Mouse (Mus musculus) limb, embryonic 14.5 days (tissue): ENCODE data around the gene Mrpl43. TPM values are rescaled to one million over a fixed set of nuclear protein-coding genes. Genes with fewer than 3 reads are reported as not detected.
A peak's percentile ranks its signal among the peaks of the same experiment; 100 is the strongest.

ENCODE experiments used
- ATAC-seq: fragments of 200-750 bp; cut with Nextera tagmentation; 2 replicates; pipeline ENCODE4 v1.8.0; 2017; ENCODE audit warnings: low read depth, moderate number of reproducible peaks, moderate TSS enrichment; ENCODE audit not compliant: low FRiP score
- DNase-seq: peaks from one replicate; pipeline ENCODE4 v3.0.0-alpha.2; 2015; ENCODE audit warnings: low spot score
- H3K27ac ChIP-seq: fragments of 300-500 bp; sonication (generic); replicated peaks from 2 replicates; pipeline ENCODE4 v1.5.1; 2014; ENCODE audit warnings: low read depth, mild to moderate bottlenecking, low read length, moderate library complexity, mixed read lengths
- H3K27me3 ChIP-seq: fragments of 300-500 bp; sonication (generic); 2 replicates; pipeline ENCODE4 v1.6.1; 2014; ENCODE audit warnings: low read length, mixed read lengths; ENCODE audit not compliant: control insufficient read depth, insufficient read depth
- H3K36me3 ChIP-seq: fragments of 300-500 bp; sonication (generic); 2 replicates; pipeline ENCODE4 v1.6.1; 2014; ENCODE audit warnings: mild to moderate bottlenecking, low read length, moderate library complexity, mixed read lengths; ENCODE audit not compliant: control insufficient read depth, insufficient read depth
- H3K4me1 ChIP-seq: fragments of 300-500 bp; sonication (generic); 2 replicates; pipeline ENCODE4 v1.6.1; 2014; ENCODE audit warnings: antibody characterized with exemption, low read length, mixed read lengths; ENCODE audit not compliant: control insufficient read depth, insufficient read depth
- H3K4me2 ChIP-seq: fragments of 300-500 bp; sonication (generic); replicated peaks from 2 replicates; pipeline ENCODE4 v1.6.1; 2014; ENCODE audit warnings: low read depth, mild to moderate bottlenecking, low read length, moderate library complexity; ENCODE audit not compliant: severe bottlenecking
- H3K4me3 ChIP-seq: fragments of 300-500 bp; sonication (generic); replicated peaks from 2 replicates; pipeline ENCODE4 v1.5.1; 2014; ENCODE audit warnings: low read length
- H3K9ac ChIP-seq: fragments of 300-500 bp; sonication (generic); 2 replicates; pipeline ENCODE4 v1.6.1; 2014; ENCODE audit warnings: mild to moderate bottlenecking, low read depth, low read length, moderate library complexity; ENCODE audit not compliant: severe bottlenecking
- H3K9me3 ChIP-seq: fragments of 300-500 bp; sonication (generic); 2 replicates; pipeline ENCODE4 v1.6.1; 2016; ENCODE audit warnings: low read length; ENCODE audit not compliant: control insufficient read depth
- POLR2A ChIP-seq: fragments of 200-500 bp; IDR thresholded peaks from 2 replicates; pipeline ENCODE4 v1.8.0; 2012; ENCODE audit warnings: inconsistent platforms, mild to moderate bottlenecking, moderate library complexity, borderline replicate concordance; ENCODE audit not compliant: insufficient read depth, insufficient read length; ENCODE audit errors: extremely low read depth
- WGBS: fragments of 180-500 bp; shearing (Covaris S2); extraction: QIAGEN DNeasy Blood & Tissue Kit; methylation state at CpG from one replicate; pipeline ENCODE4 v1.1.7; 2014; 5-methylcytosine and 5-hydroxymethylcytosine counted together
- polyA plus RNA-seq, 2 experiments: library from polyadenylated mRNA; depleted of rRNA in 1 of 2; stranded (reverse) in 1 of 2; unstranded in 1 of 2; fragments of >200 nt; fragmentation: Nextera tagmentation in 1 of 2; extraction: Ambion mirVana in 1 of 2; gene quantifications; 2 replicates each; pipeline versions ENCODE4 v1.2.1 to v1.2.3; 2012 to 2014

Gene Mrpl43
- polyA plus RNA-seq, 2 experiments, result 55.0 to 67.6 TPM

DNA sequence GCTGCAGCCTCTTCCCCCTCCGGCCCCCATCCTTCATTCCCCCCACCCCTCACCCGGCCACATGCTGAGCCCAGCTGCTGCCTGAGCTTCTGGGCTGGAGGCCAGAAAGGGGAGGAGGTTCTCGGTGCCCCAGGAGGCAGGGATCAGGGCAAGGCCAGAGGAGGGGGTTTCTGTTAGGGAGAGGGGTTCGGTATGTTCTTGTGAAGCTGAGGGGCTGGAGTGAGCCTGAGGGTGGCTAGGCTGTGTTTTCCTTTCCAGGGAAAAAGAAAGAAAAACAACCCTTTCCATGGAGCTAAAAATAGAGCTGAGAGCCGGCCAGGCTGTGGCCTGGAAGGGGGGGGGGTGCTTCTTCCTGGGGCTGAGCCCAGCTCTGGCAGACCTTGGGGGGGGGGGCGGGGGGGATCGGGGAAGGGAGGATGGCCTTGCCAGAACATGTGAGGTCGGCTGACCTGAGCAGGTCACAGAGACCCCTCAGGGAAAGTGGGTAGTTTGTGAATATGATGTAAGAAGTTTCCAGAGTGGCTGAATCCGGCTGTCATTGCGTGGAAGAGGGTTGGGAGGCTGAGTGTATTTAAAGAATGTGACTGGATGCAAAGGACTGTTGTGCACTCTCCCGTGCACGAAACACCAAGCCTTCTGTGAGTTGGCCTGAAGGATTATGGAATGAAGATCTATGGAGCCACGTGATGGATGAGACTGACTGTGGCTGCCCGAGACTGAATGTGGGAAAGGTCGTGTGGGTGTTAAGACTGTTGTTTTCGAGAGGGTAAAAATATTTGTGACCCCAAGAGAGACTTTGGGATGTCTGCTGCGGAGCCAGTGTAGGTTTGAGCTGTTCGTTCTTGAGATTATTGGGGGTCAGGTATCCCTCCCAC lies 10.3 kb upstream of the Mrpl43 start:
- Histone ChIP-seq H3K36me3 (peaks cover 14% of the 10 kb centered on the region), H3K4me2 (peak overlapping the region; percentile 96), H3K27ac (peak overlapping the region; percentile 99), H3K4me1 (peaks cover 52% of the 10 kb centered on the region), H3K9ac (peak overlapping the region; percentile 80), H3K27me3 (no peaks in the 10 kb centered on the region), H3K4me3 (peak overlapping the region; percentile 73), H3K9me3 (no peaks in the 10 kb centered on the region)
- no peak for TF ChIP-seq POLR2A
- WGBS, result under 1% methylated on average over 17 of the region's 18 CpGs
- ATAC-seq, result peak; percentile 60
- peak; percentile 86 for DNase-seq

DNA sequence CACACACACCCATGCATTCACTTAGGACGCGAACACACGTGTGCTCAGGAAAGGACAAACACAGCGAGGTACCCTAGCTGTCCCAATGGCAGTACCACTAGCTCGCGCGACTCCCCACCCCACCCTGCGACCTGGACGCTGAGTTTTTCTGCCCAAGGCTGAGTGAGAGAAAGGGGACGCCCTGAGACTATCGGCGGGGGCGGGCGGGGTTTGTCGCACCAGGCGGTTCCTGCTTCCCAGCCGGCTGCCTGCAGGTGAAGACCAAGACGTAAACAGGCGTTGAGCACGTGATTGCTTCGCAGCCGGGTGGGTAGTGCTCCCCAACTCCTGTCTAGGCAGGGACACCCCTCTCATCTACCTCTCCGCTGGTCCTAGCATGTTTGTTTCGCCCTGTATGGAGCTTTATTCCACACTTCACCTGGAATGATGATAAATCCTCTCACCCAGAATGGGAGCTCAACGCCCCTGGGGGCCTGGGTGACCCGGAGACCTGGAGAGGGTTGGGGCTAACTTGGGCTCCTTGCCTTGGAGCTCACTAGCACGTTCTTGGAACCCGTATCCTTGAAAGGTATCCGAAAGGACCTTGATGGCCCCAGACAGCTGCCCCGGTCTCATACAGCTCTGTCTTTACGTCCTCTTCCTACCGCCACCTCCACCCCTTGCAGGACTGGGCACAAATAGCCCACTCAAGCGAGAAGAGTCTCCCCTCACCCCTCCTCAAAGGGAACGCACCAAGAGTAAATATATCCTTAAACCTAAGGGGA lies 9.5 kb upstream of the Mrpl43 start:
- peak; percentile 10; the same call in 1 of the 2 replicates for ATAC-seq
- peak overlapping the region; percentile 58 for H3K9ac ChIP-seq

DNA sequence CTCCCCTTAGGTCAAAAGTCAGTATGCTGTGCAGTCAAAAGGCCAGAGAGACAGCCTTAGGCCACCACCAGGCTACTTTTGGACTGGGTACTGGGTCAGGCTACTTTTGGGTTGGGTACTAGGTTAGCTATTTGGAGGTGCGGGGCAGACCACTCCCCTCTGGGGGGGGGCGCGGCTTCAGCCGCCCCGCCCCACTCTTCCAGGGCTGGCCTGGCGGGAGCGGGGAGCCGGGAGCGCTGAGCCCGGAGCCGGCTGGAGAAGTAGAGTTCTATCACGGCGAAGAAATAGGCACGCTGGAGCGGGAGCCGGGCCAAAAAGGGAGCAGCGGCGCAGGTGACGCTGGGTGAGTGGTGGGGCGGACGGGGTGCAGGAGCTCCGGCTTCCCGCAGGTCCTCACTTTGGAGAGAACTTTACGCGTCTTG lies 8.8 kb upstream of the Mrpl43 start:
- TF ChIP-seq POLR2A, result no peak
- peak overlapping the region; percentile 73 for H3K4me3 ChIP-seq

More for the DNA sequence above, 9.5 kb upstream of the Mrpl43 start:
- no peaks in the 10 kb centered on the region for H3K9me3 ChIP-seq
- TF ChIP-seq POLR2A, result no peak
- DNase-seq, result peak; percentile 58
- peak overlapping the region; percentile 96 for H3K4me2 ChIP-seq
- H3K4me3 ChIP-seq, result peak overlapping the region; percentile 73
- H3K27ac ChIP-seq, result peak overlapping the region; percentile 99
- H3K27me3 ChIP-seq, result no peaks in the 10 kb centered on the region
- H3K36me3 ChIP-seq, result peaks cover 15% of the 10 kb centered on the region
- H3K4me1 ChIP-seq, result peaks cover 44% of the 10 kb centered on the region
- under 1% methylated on average over 31 of the region's 34 CpGs for WGBS

DNA sequence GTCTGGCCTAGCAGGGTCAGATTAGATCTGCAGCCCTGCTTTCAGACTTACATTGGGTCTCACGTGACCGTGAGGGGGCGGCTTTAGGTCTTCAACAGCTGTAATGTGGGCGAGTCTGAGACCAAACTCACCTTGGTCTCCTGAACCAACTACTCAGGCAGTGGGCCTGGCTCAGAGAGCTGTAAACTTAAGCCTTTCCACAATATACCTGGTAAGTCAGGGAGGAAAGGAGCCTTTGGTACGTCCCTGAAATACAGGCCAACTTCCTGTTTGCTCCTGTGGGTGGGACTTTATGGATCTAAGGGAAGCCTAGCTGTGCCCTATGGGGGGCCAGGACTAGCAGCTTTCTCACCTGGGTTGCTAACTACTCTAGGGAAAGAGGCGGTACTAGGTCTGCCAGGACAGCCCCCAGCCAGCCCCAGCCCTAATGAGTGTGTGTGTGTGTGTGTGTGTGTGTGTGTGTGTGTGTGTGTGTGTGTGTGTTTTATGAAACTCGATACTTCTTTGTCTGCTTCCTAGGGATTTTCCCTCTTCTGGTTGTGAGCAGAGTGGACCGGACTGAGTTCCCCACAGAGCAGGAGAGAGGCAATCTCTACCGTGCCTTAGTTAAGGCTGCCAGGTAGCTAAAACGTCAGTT lies 8.2 kb upstream of the Mrpl43 start, which contains the start of gene Lzts2:
TSS of gene Lzts2 (plus strand) at position 80 of the 637 bp plus-strand sequence.
- no peak for TF ChIP-seq POLR2A
- Histone ChIP-seq H3K9me3 (no peaks in the 10 kb centered on the region), H3K4me2 (peak within 1 kb of the TSS; percentile 96), H3K9ac (peak within 1 kb of the TSS; percentile 58), H3K36me3 (peaks cover 26% of the 10 kb centered on the region), H3K4me1 (peaks cover 35% of the 10 kb centered on the region), H3K27ac (peak within 1 kb of the TSS; percentile 99), H3K27me3 (no peaks in the 10 kb centered on the region), H3K4me3 (peak within 1 kb of the TSS; percentile 73)
- DNase-seq, result peak; percentile 40
- no peak for ATAC-seq
- 3% methylated on average over 10 of the region's 10 CpGs for WGBS

More for the DNA sequence above, 8.8 kb upstream of the Mrpl43 start:
- H3K36me3 ChIP-seq, result peaks cover 21% of the 10 kb centered on the region
- no peaks in the 10 kb centered on the region for H3K9me3 ChIP-seq
- under 1% methylated on average over 25 of the region's 25 CpGs for WGBS
- ATAC-seq (peak; percentile 8; the same call in 1 of the 2 replicates), DNase-seq (no peak)
- H3K27ac ChIP-seq, result peak overlapping the region; percentile 99
- peak overlapping the region; percentile 58 for H3K9ac ChIP-seq
- peak overlapping the region; percentile 96 for H3K4me2 ChIP-seq
- peaks cover 37% of the 10 kb centered on the region for H3K4me1 ChIP-seq
- no peaks in the 10 kb centered on the region for H3K27me3 ChIP-seq
